Mouse (Mus musculus) thymus, postnatal 36 days (tissue): Measurements from ENCODE around the gene Abhd2.

Experiments
- DNase-seq, 2 experiments: peaks; one replicate each; pipeline ENCODE4 v3.0.0; 2022; ENCODE audit warnings: mixed read lengths in 2 of 2

Abhd2 gene

DNA sequence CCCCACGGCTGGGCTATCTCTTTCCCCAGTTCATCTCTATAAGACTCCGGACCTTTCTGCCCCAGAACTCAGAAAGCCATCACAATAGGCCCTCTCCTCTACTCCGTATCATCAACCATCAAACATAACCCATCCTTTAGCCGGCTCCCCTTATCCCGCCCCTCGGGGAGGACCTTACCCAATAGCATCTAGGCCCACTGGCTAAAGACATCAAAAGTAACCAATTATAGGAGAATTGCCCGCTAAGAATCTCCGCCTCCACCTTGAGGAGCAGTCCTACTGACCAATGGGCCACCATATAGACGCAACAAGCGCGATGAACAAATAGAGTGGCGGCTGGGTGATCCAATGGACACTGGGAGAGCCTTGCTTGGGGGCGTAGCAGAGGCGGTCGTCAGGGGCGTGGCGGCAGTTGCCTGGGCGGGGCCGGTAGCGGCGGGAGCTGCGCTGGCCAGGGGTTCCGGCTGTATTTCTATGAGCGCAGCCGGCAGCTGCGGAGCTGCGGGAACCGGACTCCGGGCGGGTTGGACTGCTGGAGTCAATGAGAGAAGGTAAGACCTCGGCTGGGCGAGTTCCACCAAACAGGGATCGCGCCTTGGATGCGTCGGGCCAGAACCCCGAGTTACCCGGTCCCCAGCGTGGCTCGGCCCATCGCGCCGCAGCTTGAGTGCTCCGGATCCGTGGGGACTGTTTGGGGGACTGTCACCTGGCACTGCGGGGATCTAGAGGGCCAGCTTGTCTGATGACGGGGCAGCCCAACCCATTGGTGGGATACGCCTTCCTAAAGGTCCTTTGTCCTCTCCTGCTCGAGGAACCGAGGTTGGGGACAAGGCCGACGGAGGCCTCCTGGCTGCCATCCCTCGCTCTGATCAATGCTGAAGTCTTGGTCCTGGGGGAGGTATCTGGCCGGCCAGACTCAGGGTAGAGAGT is at the start of gene Abhd2:
TSS of gene Abhd2 (plus strand) at position 411 of the 930 bp plus-strand sequence.
- DNase-seq: peak; percentile 99 to 100

DNA sequence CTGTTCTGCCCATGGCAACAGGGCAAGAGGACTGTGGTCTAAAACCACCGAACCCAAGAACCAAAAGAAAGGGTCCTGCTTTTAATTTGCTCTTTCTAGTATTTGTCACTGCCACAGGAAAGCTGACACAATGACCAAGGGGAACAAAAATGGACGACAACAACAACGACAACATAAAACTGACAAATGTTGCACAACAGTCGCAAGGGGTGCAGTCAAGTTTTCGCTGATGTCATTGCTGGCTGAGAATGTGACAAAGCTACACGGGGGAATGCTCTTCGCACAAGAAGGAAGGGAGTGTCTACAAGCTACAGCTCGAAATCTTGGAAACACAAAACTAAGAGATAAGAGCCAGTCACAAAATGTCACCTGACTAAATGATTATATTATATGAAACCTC is 47.5 kb upstream of the Abhd2 start:
- DNase-seq: no peak

DNA sequence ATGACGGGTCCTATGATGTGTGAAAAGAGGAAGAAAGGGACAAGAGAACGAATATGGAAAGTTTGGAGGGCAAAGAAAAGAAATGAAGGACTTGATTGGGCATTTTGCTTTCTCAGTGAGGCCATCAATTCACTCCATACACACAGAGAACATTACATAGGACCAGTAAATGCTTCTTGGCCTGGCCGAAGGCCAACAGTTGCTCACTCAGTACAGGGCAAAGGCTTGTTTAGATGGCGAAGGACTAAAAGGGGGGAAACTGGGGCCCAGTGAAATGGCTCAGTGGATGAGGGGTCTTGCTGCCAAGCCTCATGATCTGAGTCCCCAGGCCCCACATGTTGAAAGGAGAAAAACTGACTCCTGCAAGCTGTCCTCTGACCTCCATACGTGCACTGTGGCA is 46.8 kb upstream of the Abhd2 start:
- no peak for DNase-seq

DNA sequence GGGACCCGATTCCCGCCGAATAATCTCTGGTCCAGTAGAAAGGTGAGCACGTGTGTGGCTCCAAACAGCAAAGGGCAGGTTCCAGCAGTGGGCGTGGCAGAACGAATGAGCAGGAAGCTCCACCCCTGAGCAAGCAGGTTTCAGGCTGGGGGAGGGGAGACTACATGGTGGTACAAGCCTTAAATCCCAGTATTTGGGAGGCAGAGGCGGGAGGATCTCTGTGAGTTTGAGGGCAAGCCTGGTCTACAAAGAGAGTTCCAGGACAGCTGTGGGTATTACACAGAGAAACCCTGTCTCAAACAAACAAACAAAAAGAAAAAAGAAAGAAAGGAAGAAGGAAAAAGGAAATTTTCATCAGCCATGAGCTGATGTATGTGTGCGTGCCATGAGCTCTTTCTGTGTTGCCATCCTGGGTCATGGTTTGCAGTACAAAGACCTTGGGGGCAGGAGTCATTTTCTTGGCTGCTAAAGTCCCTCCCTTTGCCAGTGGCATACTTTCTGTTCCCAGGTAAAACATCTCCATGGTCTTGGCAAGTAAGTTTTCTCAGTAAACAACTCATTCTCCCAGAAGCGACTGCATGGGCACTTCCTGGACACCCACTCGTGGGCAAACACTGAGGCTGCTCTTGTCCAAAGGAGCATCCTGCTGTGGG is 46.0 kb upstream of the Abhd2 start:
- DNase-seq: no peak

DNA sequence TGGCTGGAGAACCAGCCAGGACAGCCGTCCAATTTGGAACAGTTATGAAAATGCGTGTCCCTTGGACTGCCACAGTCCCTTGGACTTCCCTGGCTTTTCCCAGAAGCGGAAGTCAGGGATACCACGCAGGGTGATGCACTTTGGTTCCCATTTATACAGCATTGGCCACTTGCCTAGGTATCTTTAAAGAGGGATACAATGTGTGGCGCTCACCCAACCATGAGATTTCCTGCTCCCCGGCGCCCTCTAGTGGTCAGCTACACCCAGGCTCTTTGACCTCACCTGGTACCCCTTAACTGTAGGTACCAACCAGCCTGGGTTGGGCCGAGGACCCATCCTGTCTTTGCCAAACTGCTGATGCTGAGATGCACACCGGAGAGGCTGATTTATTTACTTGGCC is 44.5 kb upstream of the Abhd2 start:
- DNase-seq: peak; percentile 77 to 85

DNA sequence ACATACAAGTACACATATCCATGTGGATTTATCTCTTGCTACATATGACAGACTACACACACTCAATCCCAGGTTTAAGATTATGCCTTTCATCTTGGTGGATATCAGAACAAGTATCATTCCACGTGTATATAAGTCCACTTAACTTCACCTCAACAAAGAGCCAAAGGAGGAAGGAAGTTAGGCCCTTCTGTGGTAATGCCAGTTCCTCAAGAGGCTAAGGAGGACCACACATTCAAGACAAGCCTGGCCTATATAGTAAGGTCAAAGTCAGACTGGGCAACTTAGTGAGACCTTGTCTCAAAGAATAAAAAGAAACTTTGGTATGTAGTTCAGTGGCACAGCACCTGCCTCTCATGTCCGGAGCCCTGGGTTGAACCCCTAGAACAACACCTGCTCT is 41.4 kb upstream of the Abhd2 start:
- DNase-seq: no peak

DNA sequence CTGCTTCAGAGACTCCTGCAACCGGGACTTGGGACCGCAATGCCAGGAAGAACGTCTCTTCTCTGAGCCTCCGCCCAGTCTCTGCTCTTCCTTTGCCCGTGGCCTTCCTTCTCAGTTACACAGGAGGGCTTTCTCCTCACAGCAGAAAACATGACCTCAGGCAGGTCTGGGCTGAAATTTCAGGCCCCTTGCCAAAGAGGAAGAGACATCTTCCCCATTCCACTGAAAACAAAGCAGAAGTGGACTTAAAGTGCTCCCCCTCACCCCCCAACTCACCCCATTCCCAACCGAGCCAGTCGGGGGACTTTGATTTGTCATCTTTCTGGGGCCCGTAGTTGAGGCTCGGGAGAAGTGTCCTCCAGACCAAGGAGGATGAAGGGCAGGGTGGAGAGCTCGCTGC is 41.0 kb upstream of the Abhd2 start:
- DNase-seq: no peak

DNA sequence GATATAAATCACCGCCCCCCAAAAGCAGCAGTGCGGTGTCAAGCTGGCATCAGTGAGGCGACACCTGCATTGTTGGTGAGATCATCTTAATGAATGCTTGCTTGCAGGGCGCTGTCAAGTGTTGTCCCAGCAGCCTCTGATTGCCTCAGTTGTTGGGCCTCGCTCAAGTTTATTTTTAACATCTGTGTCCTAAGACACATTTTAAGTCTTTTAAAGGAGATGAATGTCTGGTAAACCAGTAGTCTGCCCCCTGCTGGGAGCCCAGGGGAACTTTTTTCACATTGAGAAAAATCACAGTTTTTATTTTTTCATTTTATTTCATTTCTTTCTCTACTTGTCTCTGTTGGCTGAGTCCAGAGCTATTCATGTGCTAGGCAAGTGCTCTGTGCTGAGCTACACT is 34.3 kb upstream of the Abhd2 start:
- no peak for DNase-seq

DNA sequence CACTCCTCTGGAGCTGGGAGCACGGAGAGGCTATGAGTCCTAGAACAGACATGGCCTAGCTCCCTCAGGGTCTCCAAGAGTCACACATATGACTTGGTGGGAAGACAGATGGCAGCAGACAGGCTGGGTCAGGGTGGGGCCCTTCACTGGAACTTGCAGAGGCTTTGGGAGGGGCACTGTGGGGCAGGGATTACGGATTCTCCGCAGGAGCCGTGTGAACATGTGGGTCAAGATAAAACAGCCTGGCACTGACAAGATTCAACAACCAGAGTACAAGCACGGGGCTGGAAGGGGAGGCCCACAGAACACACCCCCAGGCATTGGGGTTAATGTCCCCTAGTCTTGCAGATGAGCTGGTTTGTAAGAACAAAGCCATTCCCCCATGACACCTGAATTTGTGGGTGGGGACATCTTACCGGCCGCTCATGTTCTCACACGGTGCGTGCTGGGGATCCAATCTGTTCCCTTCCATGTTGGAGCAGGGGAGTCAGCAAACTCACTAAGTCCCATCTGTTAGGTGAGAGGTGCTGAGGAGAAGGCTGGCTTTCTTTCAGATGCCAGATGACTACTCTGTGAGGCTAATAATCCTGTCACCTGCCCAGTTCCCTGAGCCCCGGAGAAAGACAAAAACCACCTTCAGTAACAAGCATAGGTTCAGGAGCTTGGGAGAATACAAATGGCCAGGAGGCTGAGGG is 30.9 kb upstream of the Abhd2 start:
- DNase-seq: no peak

DNA sequence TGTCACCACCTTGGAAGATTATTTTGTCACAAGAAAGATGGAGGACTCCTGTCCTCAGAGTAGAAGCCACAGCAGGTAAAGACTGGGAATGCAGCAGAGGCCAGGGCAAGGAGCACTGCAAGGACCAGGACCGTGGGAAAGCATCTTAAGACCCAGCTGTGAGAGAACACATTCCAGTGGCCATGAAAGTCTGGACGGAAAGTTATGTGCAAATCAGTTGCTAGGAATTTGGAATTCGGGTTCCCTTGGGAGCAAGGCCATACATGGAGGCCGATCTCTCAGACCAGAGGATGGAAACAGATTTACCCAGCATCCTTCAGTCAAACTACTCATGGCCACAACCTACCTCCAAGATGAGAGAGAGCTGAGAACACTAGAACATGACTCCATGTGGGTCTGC is 29.8 kb upstream of the Abhd2 start:
- DNase-seq: no peak

DNA sequence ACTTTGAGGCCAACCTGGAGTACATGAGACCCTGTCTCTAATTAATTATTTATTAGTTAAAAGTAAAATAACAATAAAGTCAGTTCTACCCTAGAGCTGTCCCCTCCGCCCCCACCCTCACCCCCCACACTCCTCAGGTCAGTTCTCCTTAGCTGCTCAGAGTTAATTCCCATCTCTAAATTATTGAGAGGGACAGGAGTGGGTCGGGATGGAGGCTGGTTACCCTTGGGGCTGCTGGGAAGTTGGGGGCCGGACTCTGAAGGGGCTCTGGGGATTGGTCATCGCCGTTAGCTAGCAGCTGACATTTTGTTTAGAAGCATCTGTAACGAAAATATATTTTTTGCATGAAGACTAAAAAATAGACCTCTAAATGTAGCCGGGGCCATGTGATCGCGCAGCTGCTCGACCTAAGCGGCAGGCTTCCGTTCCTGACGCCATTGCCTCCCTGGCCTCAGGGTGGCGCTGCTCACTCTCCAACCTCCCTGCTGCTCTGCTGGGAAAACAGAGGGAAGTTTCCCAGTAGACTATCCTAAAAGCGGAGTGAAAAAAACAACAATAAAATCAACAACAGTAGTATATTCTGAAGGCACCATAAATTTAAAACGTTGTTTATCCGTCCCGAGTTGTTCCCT is 26.8 kb upstream of the Abhd2 start:
- DNase-seq: peak; percentile 42 to 51

DNA sequence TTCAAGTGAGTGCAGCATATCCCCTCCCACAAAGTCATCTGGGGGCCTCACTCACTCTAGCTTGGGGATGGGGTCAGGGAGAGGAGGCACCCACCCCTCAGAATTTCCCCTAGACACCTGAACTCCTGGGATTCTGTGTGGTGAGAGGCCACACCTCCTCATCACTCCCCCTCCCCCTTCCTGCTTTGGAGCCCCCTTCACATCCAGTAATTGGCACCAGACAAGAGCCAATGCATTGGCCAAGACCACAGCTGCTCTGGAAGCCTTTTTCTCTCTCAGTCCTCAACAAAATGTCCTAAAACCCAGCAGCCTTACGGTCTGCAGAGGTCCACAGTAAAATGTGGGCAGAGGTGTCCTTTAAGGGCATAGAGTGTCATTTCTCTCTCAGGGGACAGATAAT is 25.6 kb upstream of the Abhd2 start:
- DNase-seq: no peak

DNA sequence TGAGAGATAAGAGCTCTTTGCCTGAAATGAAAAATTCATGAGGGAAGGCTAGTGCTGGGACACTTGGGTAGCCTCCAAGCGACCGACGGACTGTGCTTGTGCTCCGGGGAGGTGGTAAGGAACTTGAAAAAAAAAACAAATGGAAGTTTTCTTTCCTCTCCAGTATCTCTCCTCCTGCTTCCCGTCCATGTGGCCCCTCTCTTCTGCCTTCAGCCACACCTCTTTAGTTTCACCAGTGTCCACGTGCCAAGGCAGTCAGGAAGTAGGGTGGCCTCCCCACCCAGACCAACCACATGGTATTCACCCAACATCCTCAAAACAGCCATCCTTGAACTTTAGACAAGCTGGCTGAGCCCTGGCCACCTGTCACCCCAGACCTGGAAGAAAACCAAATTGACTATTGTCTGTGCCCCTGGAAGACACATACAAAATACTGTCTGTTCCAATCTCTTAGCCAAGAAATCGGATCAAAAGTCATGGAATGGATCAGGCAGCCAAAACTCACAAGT is 25.1 kb upstream of the Abhd2 start:
- no peak for DNase-seq

DNA sequence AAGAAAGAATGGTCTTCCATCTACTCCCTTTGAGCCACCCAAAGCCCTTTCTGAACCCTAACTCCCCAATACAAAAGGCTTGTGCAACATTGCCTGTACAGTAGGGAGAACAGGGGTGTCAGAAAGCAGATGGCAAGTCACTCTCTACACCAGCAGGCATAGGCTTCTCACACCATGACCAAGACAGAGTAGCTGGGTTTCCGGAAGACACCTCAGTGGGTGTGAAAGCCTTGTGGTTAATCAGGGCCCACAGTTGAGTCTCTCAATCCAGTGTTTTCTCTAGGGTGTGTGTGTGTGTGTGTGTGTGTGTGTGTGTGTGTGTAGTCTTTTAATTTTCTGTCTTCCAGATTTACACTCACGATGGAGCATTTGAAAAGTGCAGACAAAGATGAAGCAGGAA is 23.4 kb upstream of the Abhd2 start:
- no peak for DNase-seq

DNA sequence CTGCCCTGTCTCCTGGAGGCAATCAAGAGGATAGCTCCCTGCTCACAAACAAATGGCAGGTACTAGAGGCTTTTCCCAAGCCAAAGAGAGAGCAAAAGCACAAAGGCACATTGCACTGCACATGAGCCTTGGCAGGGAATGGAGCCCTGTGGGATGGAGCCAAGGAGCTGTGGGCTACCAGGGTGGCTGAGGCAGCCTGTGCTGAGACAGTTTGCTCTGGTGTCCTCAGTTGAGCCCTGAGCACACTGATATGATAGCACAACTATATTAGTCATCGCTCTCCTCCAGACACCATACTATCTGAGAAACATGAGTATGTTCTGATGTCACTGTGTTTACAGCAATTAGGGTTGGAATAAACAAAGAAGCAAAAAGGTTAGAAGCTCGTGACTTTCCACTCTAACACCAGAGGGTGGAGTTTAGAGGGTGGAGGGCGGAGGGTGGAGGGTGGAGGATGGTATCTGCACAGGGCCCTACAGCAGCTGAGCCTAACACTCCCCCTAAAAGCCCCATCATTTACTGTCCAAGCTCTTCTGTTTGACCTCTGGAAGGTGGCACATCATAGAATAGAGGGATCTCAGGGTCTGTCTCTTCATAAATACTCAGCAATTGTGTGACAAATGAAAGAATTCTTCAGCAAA is 18.6 kb upstream of the Abhd2 start:
- DNase-seq: no peak

DNA sequence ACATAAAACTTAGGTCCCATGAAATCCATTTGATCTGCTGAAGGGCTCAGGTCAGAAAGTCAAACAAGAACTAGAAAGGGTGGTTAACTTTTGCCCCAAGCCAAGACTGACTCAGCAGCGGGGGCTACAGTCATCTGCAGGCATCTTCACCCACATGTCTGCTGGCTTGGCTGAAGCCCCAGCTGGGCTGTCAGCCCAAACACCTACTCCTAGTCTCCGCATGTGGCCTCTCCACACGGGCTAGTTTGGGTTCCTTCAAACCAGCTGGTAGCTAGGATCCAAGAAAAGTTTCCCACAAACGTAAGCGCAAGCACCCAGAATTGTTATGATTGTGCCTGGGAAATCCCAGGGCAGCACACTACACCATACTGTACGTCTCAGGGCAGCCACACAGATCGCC is 17.6 kb upstream of the Abhd2 start:
- DNase-seq: no peak

DNA sequence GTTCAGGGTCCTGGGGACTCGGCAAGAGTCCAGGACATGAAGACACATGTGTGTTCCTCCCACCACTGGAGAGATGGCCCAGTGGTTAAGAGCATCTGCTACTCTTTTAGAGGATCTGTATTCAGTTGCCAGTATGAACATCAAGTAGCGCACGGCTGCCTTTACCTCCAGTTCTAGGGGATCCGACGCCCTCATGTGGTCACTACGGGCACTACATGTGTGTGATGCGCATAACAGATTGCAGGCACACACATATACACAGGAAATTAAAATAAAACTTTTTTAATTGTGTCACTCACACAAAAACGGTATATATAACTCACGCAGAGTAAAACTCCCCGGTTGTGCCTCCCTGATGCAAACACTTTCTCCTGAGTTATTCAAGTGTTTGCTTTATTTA is 17.2 kb upstream of the Abhd2 start:
- no peak for DNase-seq

DNA sequence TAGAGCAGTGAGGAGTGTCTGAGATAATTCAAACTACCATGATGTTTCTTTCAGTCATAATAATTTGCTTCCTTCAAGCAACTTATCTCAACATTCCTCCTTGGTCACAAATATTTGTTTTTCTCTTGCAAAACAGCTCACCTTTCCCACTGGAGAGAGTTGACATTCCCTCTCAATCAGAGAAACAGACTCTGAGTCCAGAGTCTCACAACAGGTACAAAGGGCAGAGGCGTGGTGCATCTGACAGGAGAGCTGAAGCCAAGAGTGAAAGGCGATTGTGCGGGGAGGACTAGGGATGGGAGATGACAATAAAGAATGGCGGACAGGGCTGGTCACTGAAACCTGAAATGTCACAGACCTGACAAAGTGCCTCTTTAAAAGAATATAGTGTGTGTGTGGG is 16.3 kb upstream of the Abhd2 start:
- no peak for DNase-seq

DNA sequence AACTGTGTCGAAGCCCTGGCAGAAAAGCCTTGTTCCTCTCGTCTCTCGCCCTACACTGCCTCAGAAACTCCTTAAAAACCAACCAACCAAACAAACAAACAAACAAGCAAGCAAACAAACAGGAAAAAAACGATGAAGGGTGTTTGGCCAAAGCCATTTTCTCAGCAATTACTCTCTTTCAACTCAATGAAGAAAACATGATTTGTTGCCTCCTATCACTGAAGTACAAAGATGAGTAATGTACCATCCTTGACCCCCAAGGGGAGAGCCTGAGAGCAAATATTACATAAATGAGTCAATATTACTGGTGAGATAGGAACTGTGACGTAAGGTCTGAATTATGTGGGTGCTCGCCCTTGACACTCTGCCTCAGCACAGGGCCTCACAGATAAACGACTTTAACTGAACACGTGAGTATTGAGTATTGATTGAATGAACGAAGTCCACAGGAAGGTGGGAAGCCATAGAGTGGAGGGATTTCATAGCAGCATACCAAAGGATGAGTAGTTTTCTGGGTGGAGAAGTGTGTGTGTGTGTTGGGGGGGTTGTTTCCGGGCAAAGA is 13.9 kb upstream of the Abhd2 start:
- DNase-seq: no peak

DNA sequence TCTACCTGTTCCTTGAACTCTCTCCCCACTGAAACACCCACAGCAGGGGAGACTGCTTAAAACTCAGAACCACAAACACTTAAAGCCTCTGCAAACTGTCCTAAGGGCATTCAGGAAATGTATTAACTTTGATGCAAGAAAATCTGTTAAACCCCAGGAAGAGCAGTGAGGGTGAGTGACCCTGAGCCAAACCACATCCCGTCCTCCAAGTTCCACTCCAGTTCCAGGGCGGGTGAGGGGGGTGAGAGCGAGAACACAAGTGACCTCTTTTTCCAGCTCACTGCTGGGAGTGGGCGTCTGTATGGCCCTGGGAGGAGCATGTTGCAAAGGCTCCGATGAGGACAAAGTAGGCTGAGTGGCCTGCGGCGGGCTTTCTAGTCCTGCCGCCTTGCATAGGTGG is 10.5 kb upstream of the Abhd2 start:
- no peak for DNase-seq

DNA sequence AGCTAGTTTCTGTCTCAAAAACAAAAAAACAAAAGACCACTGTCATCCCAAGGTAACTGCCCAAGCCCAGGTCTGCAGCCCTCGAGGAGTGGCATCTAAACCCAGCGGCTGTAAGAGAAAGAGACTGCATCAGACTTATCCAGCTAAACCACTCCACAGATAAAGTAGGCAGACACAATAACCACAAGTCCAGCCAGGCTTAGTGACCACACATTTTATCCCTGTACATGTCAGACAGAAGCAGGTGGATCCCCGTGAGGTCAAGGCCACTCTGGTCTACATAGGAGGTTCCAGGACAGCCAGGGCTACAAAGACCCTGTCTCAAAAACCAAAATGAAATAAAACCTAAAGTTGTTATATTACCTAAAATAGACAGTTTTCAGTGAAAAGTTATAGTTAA is 9.2 kb upstream of the Abhd2 start:
- DNase-seq: no peak

DNA sequence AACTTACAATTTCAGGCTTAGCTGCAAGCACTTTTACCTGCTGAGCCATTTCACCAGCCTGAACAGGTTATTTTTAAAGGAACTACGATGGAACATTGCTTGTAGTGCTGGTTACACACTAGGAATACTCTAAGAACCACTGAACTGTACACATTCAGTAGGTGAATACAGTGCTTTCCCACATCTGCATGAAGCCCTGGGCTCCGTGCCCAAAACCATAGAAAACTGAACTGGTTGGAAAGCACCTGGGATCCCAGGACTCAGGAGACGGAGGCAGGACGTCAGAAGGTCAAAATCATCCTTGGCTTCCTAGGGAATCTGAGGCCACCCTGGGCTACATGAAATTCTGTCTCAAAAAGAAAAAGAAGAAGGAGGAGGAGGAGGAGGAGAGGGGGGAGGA is 6.8 kb upstream of the Abhd2 start:
- DNase-seq: no peak
